Mouse (Mus musculus) embryonic facial prominence, embryonic 14.5 days (tissue): ENCODE measurements around the gene Ptp4a2. TPM values are rescaled to one million over a fixed set of nuclear protein-coding genes. Genes with fewer than 3 reads are reported as not detected.
"Not testable (repeated sequence)": the region's sequence is repeated elsewhere in the genome, so short reads cannot be mapped to it uniquely, and the experiment has no call there.

Source experiments
- ATAC-seq: fragments of 200-750 bp; cut with Nextera tagmentation; 2 replicates; pipeline ENCODE4 v1.8.0; 2017; ENCODE audit warnings: low read depth, moderate number of reproducible peaks, moderate TSS enrichment
- DNase-seq: peaks from one replicate; pipeline ENCODE4 v3.0.0-alpha.2; 2015; ENCODE audit warnings: low spot score
- H3K27ac ChIP-seq: fragments of 300-500 bp; sonication (generic); replicated peaks from 2 replicates; pipeline ENCODE4 v1.5.1; 2014; ENCODE audit warnings: low read depth, mild to moderate bottlenecking, low read length, moderate library complexity
- H3K27me3 ChIP-seq: fragments of 300-500 bp; sonication (generic); replicated peaks from 2 replicates; pipeline ENCODE4 v1.6.1; 2014; ENCODE audit warnings: low read length; ENCODE audit not compliant: control insufficient read depth, insufficient read depth
- H3K36me3 ChIP-seq: fragments of 300-500 bp; sonication (generic); 2 replicates; pipeline ENCODE4 v1.6.1; 2014; ENCODE audit warnings: low read length, mixed read lengths; ENCODE audit not compliant: control insufficient read depth, insufficient read depth
- H3K4me1 ChIP-seq: fragments of 300-500 bp; sonication (generic); 2 replicates; pipeline ENCODE4 v1.6.1; 2014; ENCODE audit warnings: antibody characterized with exemption, low read length; ENCODE audit not compliant: control insufficient read depth, insufficient read depth
- H3K4me2 ChIP-seq: fragments of 300-500 bp; sonication (generic); 2 replicates; pipeline ENCODE4 v1.6.1; 2014; ENCODE audit warnings: low read depth, mild to moderate bottlenecking, low read length, moderate library complexity, mixed read lengths
- H3K4me3 ChIP-seq: fragments of 300-500 bp; sonication (generic); 2 replicates; pipeline ENCODE4 v1.5.1; 2014; ENCODE audit warnings: low read depth, mild to moderate bottlenecking, low read length
- H3K9ac ChIP-seq: fragments of 300-500 bp; sonication (generic); 2 replicates; pipeline ENCODE4 v1.6.1; 2014; ENCODE audit warnings: low read depth, mild to moderate bottlenecking, low read length, moderate library complexity, mixed read lengths
- H3K9me3 ChIP-seq: fragments of 300-500 bp; sonication (generic); 2 replicates; pipeline ENCODE4 v1.6.1; 2016; ENCODE audit warnings: low read length; ENCODE audit not compliant: control insufficient read depth
- WGBS: fragments of 180-500 bp; shearing (Covaris S2); extraction: QIAGEN DNeasy Blood & Tissue Kit; methylation state at CpG from one replicate; pipeline ENCODE4 v1.1.7; 2014; 5-methylcytosine and 5-hydroxymethylcytosine counted together
- polyA plus RNA-seq: library from polyadenylated mRNA; unstranded; fragments of >200 nt; fragmentation: Nextera tagmentation; extraction: Ambion mirVana; gene quantifications from 2 replicates; pipeline ENCODE4 v1.2.1, GENCODE M21; 2014

Ptp4a2 gene
- polyA plus RNA-seq: 306 and 319 TPM in 2 replicates

DNA sequence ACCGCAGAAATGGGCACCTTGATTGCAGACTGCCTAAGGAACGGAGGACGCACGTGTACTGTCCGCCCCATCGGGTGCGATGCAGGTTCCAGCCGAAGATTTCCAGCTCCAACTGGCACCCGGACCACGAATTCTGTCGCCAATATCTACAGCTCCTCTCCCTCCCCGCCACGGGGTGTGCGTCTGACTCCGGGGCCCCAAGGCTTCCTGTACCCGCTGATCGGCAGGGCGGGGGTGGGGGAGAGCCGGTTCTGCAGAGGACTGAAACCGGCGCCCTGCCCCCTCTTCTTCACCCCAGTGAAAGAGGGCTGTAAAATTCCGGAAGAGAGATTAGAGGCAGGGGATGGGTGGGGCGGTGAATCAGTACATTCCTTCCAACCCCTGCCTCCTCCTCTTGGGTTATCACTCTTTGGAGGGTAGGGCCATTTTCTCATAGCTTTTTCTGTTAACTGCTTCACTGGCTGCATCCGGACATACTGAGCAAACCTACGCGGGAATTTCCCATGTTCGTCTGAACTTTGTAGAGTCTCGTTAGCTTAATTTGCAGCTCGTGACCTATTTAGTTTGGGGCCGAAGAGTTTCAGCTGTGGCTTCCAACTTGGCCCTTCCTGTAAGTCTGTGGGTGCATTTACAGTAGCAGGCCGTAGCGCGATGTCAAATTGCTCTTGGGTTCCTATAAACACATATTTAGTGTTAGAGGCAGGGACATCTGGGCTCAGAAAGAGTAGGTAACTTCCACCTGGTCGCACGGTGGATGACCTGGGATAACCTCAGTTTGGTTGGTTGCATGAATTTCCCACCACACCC is at the start of gene Ptp4a2:
Gene Ptp4a2, plus strand, starts transcription at position 422 of the 807 bp plus-strand sequence.
- peak within 1 kb of the TSS; percentile 59; the same call in 1 of the 2 replicates for H3K27ac ChIP-seq

DNA sequence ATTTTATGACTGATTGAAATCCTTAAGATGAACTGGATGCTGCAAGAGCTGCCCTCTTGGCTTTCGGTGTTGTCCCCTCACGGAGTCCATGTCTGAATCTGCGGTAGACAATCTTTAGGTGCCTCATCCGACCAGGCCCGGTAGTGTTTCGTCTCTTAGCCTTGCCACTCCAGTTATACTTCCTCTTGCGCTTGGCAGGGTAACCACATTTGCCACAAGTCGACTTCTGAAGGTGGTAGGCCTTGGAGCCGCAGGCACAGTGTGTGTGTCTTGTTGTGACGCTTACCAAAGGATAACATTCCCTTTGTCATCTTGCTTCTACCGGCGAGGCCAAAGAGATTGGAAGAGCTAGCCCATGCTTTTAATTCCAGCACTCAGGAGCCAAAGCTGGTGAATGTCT is 49.4 kb upstream of the Ptp4a2 start:
- H3K9me3 ChIP-seq: no peaks in the 10 kb centered on the region
- 92% methylated on average over 12 of the region's 12 CpGs for WGBS
- H3K4me1 ChIP-seq: no peaks in the 10 kb centered on the region
- H3K36me3 ChIP-seq: no peaks in the 10 kb centered on the region
- DNase-seq (no peak), ATAC-seq (no peak)
- H3K27me3 ChIP-seq: no peaks in the 10 kb centered on the region
- H3K27ac ChIP-seq: no peak overlapping the region
- H3K4me3 ChIP-seq: no peak overlapping the region
- no peak overlapping the region for H3K4me2 ChIP-seq
- H3K9ac ChIP-seq: no peak overlapping the region

More for the DNA sequence above, at the start of gene Ptp4a2:
- no peaks in the 10 kb centered on the region for H3K9me3 ChIP-seq
- DNase-seq: peak; percentile 74
- H3K9ac ChIP-seq: peak within 1 kb of the TSS; percentile 47
- H3K27me3 ChIP-seq: no peaks in the 10 kb centered on the region
- ATAC-seq: peak; percentile 84
- H3K36me3 ChIP-seq: no peaks in the 10 kb centered on the region
- H3K4me2 ChIP-seq: peak within 1 kb of the TSS; percentile 63
- WGBS: 13% methylated on average over 34 of the region's 35 CpGs
- peak within 1 kb of the TSS; percentile 37 for H3K4me3 ChIP-seq
- peaks cover 13% of the 10 kb centered on the region for H3K4me1 ChIP-seq

DNA sequence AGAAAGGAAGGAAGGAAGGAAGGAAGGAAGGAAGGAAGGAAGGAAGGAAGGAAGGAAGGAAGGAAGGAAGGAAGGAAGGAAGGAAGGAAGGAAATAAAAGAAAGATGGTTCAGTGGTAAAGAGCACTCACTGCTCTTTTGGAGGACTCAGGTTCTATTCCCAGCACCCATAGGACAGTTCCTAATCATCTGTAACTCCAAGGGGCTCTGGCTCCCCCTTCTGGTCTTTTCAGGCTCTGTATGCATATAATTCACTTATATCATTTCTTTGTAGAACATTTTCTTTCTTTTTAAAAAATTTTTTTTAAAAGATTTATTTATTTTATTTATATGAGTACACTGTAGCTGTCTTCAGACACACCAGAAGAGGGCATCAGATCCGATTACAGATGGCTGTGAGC is 48.5 kb upstream of the Ptp4a2 start:
- 71% methylated on average over 1 of the region's 1 CpGs for WGBS
- H3K4me2 ChIP-seq, ATAC-seq: not testable (repeated sequence)

DNA sequence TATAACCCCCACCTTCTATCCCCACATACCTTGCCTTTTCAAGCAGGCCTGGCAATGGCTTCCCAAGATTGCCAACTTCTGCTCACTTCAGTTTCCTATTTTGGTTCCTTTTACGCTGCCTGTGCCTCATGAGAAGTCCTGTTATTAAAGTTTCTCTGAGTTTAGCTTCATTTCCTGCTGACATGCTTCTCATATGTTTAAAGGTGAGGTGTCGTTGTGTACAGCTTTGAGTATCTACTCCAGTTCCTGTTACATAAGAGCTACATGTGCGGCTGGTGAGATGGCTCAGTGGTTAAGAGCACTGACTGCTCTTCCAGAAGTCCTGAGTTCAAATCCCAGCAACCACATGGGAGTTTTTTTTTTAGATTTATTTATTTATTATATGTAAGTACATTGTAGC is 45.7 kb upstream of the Ptp4a2 start:
- DNase-seq (no peak), ATAC-seq (no peak)
- H3K4me1 ChIP-seq: no peaks in the 10 kb centered on the region
- H3K4me3 ChIP-seq: no peak overlapping the region
- no peak overlapping the region for H3K9ac ChIP-seq
- no peak overlapping the region for H3K4me2 ChIP-seq
- H3K9me3 ChIP-seq: no peaks in the 10 kb centered on the region
- H3K27ac ChIP-seq: no peak overlapping the region
- 84% methylated on average over 3 of the region's 3 CpGs for WGBS
- H3K36me3 ChIP-seq: no peaks in the 10 kb centered on the region
- H3K27me3 ChIP-seq: no peaks in the 10 kb centered on the region

More for the DNA sequence above, 48.5 kb upstream of the Ptp4a2 start:
- not testable (repeated sequence) for H3K9ac ChIP-seq, H3K4me1 ChIP-seq, H3K9me3 ChIP-seq, DNase-seq, H3K4me3 ChIP-seq, H3K27ac ChIP-seq, H3K36me3 ChIP-seq, H3K27me3 ChIP-seq

DNA sequence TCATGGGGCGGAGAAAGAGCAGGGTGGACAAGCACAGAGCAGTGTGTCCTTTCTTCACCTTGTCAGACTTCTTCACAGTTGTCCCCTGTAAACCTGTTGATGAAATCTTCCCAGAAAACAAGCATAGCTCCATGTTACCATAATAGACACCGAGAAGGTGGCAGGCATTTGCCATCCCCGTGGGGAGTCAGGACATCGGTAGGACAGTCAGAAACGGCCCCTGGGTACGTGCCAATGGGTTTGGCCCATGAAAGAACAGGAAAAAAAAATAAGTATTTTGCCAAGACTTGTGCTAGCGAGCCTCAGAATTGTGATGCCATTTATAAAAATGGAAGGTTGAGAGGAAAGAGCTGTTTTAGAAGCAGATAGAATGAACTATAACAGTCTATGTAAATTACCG is 43.2 kb upstream of the Ptp4a2 start:
- no peak for DNase-seq
- no peak overlapping the region for H3K9ac ChIP-seq
- H3K36me3 ChIP-seq: no peaks in the 10 kb centered on the region
- no peak overlapping the region for H3K4me2 ChIP-seq
- ATAC-seq: no peak
- H3K9me3 ChIP-seq: no peaks in the 10 kb centered on the region
- H3K4me1 ChIP-seq: peaks cover 18% of the 10 kb centered on the region
- no peaks in the 10 kb centered on the region for H3K27me3 ChIP-seq
- H3K4me3 ChIP-seq: no peak overlapping the region
- 78% methylated on average over 8 of the region's 8 CpGs for WGBS
- no peak overlapping the region for H3K27ac ChIP-seq

DNA sequence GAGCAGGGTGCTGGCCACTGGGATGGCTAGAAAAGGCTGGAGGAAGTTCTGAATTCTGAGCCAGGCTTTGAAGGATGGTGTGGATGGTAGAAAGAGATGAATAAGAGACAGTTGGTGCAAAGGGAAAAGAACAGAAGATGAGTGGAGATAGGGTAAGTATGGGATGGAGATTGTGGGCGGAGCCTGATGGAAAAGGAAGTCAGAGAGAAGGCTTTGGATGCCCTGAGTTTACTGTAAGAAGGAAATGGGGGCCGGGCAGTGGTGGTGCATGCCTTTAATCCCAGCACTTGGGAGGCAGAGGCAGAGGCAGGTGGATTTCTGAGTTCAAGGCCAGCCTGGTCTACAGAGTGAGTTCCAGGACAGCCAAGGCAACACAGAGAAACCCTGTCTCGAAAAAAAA is 42.3 kb upstream of the Ptp4a2 start:
- DNase-seq, ATAC-seq, H3K4me2 ChIP-seq, H3K9me3 ChIP-seq, H3K27me3 ChIP-seq, H3K36me3 ChIP-seq, H3K4me3 ChIP-seq, H3K9ac ChIP-seq, H3K27ac ChIP-seq: not testable (repeated sequence)
- 67% methylated on average over 3 of the region's 3 CpGs for WGBS
- H3K4me1 ChIP-seq: peaks cover 18% of the 10 kb centered on the region

DNA sequence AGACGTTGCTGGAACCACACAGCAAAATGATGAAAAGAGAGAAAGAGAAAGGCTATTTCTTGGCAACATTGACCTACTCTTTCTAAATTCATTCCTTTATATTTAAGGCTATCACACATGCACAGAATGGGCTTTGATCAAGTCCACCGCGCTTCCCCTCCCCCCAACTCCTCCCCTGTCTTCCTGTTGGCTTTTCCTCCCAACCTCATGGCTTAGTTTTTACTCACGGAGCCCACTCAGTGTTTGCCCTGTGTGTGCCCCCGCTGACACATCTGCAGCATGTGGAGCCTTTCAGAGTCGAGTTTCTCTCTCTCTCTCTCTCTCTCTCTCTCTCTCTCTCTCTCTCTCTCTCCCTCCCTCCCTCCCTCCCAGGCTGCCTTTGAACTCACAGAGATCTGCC is 40.4 kb upstream of the Ptp4a2 start:
- ATAC-seq (no peak), DNase-seq (no peak)
- Histone ChIP-seq H3K27ac (no peak overlapping the region), H3K4me1 (peaks cover 21% of the 10 kb centered on the region), H3K36me3 (no peaks in the 10 kb centered on the region), H3K4me3 (no peak overlapping the region), H3K27me3 (no peaks in the 10 kb centered on the region), H3K9me3 (no peaks in the 10 kb centered on the region), H3K9ac (no peak overlapping the region), H3K4me2 (no peak overlapping the region)
- 46% methylated on average over 6 of the region's 6 CpGs for WGBS

DNA sequence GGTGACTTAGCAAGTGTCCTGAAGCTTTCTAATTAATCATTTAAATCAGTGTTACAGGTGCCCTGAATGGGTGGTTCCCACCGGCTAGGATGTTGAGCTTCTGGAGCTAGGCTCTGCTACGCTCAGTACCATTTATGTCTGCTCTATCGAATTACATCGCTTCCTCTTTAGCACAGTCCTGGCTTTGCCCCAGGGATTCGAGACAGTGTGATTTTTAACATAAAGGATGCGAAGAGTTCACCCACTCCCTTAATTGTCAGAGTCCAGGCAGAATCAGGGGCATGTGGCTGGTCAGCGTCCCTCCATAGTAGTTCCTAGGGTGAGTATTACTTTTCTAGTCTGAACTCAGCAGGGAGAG is 39.7 kb upstream of the Ptp4a2 start:
- Histone ChIP-seq H3K27ac (no peak overlapping the region), H3K4me3 (no peak overlapping the region), H3K9me3 (no peaks in the 10 kb centered on the region), H3K4me1 (peaks cover 21% of the 10 kb centered on the region), H3K4me2 (peak overlapping the region; percentile 43), H3K36me3 (no peaks in the 10 kb centered on the region), H3K9ac (no peak overlapping the region), H3K27me3 (no peaks in the 10 kb centered on the region)
- peak; percentile 45 for ATAC-seq
- peak; percentile 41 for DNase-seq
- WGBS: 7% methylated on average over 7 of the region's 7 CpGs
